Comparison of ENCODE assay signal across 8 mouse cellular contexts in the genomic region with DNA sequence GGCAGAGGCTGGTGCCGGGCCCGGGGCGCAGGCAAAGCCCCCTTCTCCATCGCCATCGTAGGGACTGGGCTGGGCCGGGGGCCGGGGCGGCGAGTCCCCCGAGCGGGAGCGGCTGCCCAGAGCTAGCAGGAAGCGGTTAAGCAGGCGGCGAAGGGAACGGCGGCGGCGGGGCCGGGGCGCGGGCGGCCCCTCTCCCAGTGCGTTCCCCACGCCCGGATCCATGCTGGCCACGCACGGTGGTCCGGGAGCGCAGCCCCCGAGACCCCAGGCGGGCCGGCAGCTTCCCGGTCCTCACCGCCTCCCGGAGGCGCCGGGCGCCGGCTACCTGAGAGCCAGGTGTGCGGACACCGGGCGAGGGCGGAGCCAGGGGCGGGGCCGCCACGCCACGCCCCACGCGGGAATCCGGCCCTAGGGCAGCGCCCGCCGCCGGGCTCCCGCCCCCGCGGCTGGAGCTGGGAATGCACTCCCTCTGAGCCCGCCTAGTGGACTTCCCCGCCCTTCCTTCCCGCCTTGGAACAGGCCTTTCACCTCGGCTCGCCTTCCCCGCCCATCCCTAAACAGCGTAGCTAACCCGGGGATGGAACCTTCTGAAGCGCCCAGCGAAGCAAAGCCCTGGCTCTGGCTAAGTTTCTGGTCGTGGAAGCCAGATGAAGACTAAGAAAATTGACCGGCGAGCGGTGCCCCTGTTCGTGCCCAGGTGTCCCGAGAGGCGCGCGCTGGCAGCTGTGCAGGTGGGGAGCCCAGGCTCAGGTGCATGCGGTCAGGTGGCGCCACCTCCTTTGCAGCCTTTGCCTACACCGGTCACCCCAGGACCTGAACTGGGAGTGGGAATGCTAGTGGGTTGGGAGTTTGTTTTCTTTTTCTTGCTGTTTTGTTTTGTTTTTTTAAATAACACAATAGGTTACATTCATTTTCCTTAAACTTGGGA. TPM values are rescaled to one million over a fixed set of nuclear protein-coding genes. Genes with fewer than 3 reads are reported as not detected.
DNase-seq lines count a peak whose midpoint lies in the region; ATAC-seq lines count a peak whose summit lies in the region.

A gene (minus strand): TSS at position 327 of the 928 bp plus-strand sequence.

- peak within 1 kb of the TSS; percentile 70 for H3K4me3 ChIP-seq in embryonic facial prominence, embryonic 15.5 days (replicated peaks)
- H3K4me3 ChIP-seq in heart, embryonic 15.5 days, result peak within 1 kb of the TSS; percentile 61

- no peaks in the 10 kb centered on the region for H3K9me3 ChIP-seq in embryonic facial prominence, embryonic 15.5 days (replicated peaks)
- H3K9me3 ChIP-seq in heart, embryonic 15.5 days (replicated peaks), result no peaks in the 10 kb centered on the region

- peak within 1 kb of the TSS; percentile 100 for H3K4me2 ChIP-seq in embryonic facial prominence, embryonic 15.5 days (replicated peaks)
- H3K4me2 ChIP-seq in heart, embryonic 15.5 days, result peak within 1 kb of the TSS; percentile 98

- H3K36me3 ChIP-seq in embryonic facial prominence, embryonic 15.5 days, result no peaks in the 10 kb centered on the region
- no peaks in the 10 kb centered on the region for H3K36me3 ChIP-seq in heart, embryonic 15.5 days

- peaks cover 19% of the 10 kb centered on the region for H3K4me1 ChIP-seq in embryonic facial prominence, embryonic 15.5 days
- H3K4me1 ChIP-seq in heart, embryonic 15.5 days (replicated peaks), result peaks cover 10% of the 10 kb centered on the region

- intact Hi-C loops in left cerebral cortex, postnatal 10 days (cut with DNase I), result loop anchor here (2.0 to 5.0 kb wide), 2 partner anchors 35 to 101 kb away; no protein-coding TSS in a partner anchor

- WGBS in embryonic facial prominence, embryonic 15.5 days, result under 1% methylated on average over 80 of the region's 80 CpGs
- WGBS in heart, embryonic 15.5 days, result under 1% methylated on average over 74 of the region's 80 CpGs

- peak within 1 kb of the TSS; percentile 78 for H3K27ac ChIP-seq in embryonic facial prominence, embryonic 15.5 days (replicated peaks)
- H3K27ac ChIP-seq in heart, embryonic 15.5 days, result peak within 1 kb of the TSS; percentile 66

- peak in 1 of 2 experiments; percentile 88 for DNase-seq in left cerebral cortex, postnatal 10 days (ENCODE audit: extremely low spot score in 1 of 2, low spot score in 2 of 2)
- no peak for DNase-seq in left cerebral cortex, adult 8-10 months (ENCODE audit: low spot score in 2 of 2)
- DNase-seq in kidney, postnatal 14 days, result peak; percentile 94
- DNase-seq in lung, postnatal 25 days (ENCODE audit: low spot score), result peak; percentile 91
- peak; percentile 26 for DNase-seq in right cerebral cortex, postnatal 14 days
- no peak for DNase-seq in layer of hippocampus, postnatal 14 days (ENCODE audit: low spot score in 2 of 2)

- H3K9ac ChIP-seq in embryonic facial prominence, embryonic 15.5 days, result peak within 1 kb of the TSS; percentile 47
- peak within 1 kb of the TSS; percentile 66 for H3K9ac ChIP-seq in heart, embryonic 15.5 days

- H3K27me3 ChIP-seq in embryonic facial prominence, embryonic 15.5 days, result peaks cover 21% of the 10 kb centered on the region
- no peaks in the 10 kb centered on the region for H3K27me3 ChIP-seq in heart, embryonic 15.5 days

- peak; percentile 75 for ATAC-seq in embryonic facial prominence, embryonic 15.5 days (ENCODE audit: insufficient number of reproducible peaks, low FRiP score, low TSS enrichment, low read depth)
- peak; percentile 82 for ATAC-seq in heart, embryonic 15.5 days (replicated peaks; ENCODE audit: insufficient number of reproducible peaks, insufficient read depth, low FRiP score, low read depth)

RNA-seq across cellular contexts. Expression of the gene that starts here (rescaled TPM):
- 10 to 100 TPM; 20.5 to 25.4 TPM for total RNA-seq in left cerebral cortex, postnatal 10 days (2021)
- 1 to 10 TPM; 3.0 to 4.6 (median 3.9) TPM for total RNA-seq in left cerebral cortex, adult 8-10 months (2022)
- polyA plus RNA-seq in embryonic facial prominence, embryonic 15.5 days (2015; fragmentation: Nextera tagmentation; extraction: Ambion mirVana), result 2.1 and 3.6 TPM in 2 replicates
- 0.86 and 0.95 TPM in 2 replicates for polyA plus RNA-seq in heart, embryonic 15.5 days (2015; fragmentation: Nextera tagmentation; extraction: Ambion mirVana)
- total RNA-seq in layer of hippocampus, postnatal 14 days (2021), result 1 to 10 TPM; 3.2 to 4.8 TPM

Comparison
In these comparisons a context has a peak if more than half of its experiments do, and no peak if none do; other contexts are left out.
1. Peak in ATAC-seq, H3K4me3 ChIP-seq, H3K27ac ChIP-seq, H3K9ac ChIP-seq and H3K4me2 ChIP-seq in heart, embryonic 15.5 days; RNA of the gene not detected or under 1 TPM.
2. DNase-seq: peak in kidney, postnatal 14 days (single experiment), lung, postnatal 25 days (single experiment) and right cerebral cortex, postnatal 14 days (single experiment); none in left cerebral cortex, adult 8-10 months (0 of 2) and layer of hippocampus, postnatal 14 days (0 of 2).